Mouse (Mus musculus) inflammation-experienced regulatory T-cells, adult 16 weeks (primary cell): Measurements from ENCODE around the gene Ndufa1. TPM values are rescaled to one million over a fixed set of nuclear protein-coding genes. Genes with fewer than 3 reads are reported as not detected.

ENCODE experiments used
- polyA plus RNA-seq: library from polyadenylated mRNA; unstranded; fragments of 100-300 nt; shearing (Covaris generic); gene quantifications from one replicate; pipeline ENCODE4 v1.2.1, GENCODE M21; 2017

Gene Ndufa1
- 231 TPM for polyA plus RNA-seq

GRCm38 (mm10) chrX:37191105-37191743 lies at the start of gene Ndufa1, which contains the start of gene Rnf113a1:
Gene Ndufa1, minus strand, starts transcription at chrX:37191163.
Gene Rnf113a1, plus strand, starts transcription at chrX:37191245.

GRCm38 (mm10) chrX:37222158-37222557 lies 31.2 kb upstream of the Ndufa1 start, which contains the start of gene Rhox1:
Gene Rhox1, minus strand, starts transcription at chrX:37222258.

GRCm38 (mm10) chrX:37210941-37211340 lies 20.0 kb upstream of the Ndufa1 start, which contains the start of gene Gm9:
Gene Gm9, minus strand, starts transcription at chrX:37211041.

GRCm38 (mm10) chrX:37168742-37169141 lies 22.2 kb downstream of the Ndufa1 start, which contains the start of gene Akap14:
Gene Akap14, minus strand, starts transcription at chrX:37168842.

Other genes starting within 250 kb of the Ndufa1 start
- 154 TPM for gene Sept6, start 199.4 kb downstream of the Ndufa1 start, polyA plus RNA-seq
- gene Sowahd, start 142.3 kb downstream of the Ndufa1 start, polyA plus RNA-seq, result not detected
- gene Rpl39, start 105.8 kb downstream of the Ndufa1 start, polyA plus RNA-seq, result 452 TPM
- 24.7 TPM for gene Upf3b, start 80.8 kb downstream of the Ndufa1 start, polyA plus RNA-seq
- 28.6 TPM for gene Nkap, start 64.4 kb downstream of the Ndufa1 start, polyA plus RNA-seq
- 0.22 TPM for gene Akap14, start 22.3 kb downstream of the Ndufa1 start, polyA plus RNA-seq
- 13.8 TPM for gene Rnf113a1, start 82 bp upstream of the Ndufa1 start, polyA plus RNA-seq
- not detected for gene Gm9, start 19.9 kb upstream of the Ndufa1 start, polyA plus RNA-seq
- not detected for gene Rhox1, start 31.1 kb upstream of the Ndufa1 start, polyA plus RNA-seq
- not detected for gene Rhox2a, start 53.8 kb upstream of the Ndufa1 start, polyA plus RNA-seq
- not detected for gene Rhox3a, start 58.8 kb upstream of the Ndufa1 start, polyA plus RNA-seq
- gene Rhox4a, start 74.2 kb upstream of the Ndufa1 start, polyA plus RNA-seq, result 0.28 TPM
- not detected for gene Rhox3a2, start 188.9 kb upstream of the Ndufa1 start, polyA plus RNA-seq
- gene Rhox4a2, start 199.7 kb upstream of the Ndufa1 start, polyA plus RNA-seq, result not detected
- gene Rhox2b, start 220.9 kb upstream of the Ndufa1 start, polyA plus RNA-seq, result not detected
- gene Rhox4b, start 241.3 kb upstream of the Ndufa1 start, polyA plus RNA-seq, result 0.20 TPM